Mouse (Mus musculus) embryo, embryonic 10 days (tissue): Measurements from ENCODE around the gene Hdac7.

Experiments
- DNase-seq: peaks from one replicate; pipeline ENCODE4 v3.0.0-alpha.2; 2015; ENCODE audit warnings: low spot score

The Hdac7 gene

GRCm38 (mm10) chr15:97766594-97767279, 77.6 kb downstream of the Hdac7 start:
- no peak for DNase-seq

DNA sequence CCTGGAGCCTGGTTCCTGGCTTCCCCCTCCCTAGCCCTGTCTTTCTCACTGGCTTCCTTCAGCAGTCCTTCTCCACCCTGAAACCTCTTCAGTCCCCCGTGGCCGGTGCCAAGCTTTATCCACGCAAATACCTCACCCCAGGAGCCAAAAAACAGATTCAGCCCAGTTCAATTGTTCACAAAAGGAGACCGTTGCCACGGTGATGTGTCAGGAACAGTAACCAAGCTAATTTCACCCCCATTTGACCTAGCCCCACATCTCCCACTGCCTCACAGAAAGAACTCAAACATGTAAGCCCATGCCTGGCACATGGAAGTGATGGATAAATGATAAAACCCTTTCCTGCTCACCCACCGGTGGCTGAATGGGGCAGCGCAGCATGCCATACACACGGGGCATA, 78.1 kb downstream of the Hdac7 start:
- DNase-seq = peak; percentile 50

GRCm38 (mm10) chr15:97765090-97765794, 79.1 kb downstream of the Hdac7 start:
- no peak for DNase-seq

DNA sequence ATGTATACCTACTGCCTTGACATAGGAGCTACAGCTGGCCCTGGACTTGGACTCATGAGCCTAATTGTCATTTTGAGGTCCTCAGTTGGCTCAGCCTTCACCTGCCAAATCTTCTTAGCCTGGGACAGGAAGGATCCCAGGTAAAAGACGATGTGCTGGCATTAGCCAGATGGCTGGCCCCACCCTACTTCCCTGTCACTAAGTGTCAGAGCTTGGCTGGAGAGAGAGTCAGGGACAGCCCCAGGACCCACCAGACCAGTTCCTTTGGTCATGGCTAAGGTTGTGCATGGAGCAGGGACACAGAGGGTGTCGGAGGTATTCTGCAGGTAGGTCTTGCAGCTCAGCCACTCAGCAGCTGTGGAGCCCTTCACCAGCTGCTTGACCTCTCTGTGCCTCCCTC, 79.8 kb downstream of the Hdac7 start:
- DNase-seq = no peak

DNA sequence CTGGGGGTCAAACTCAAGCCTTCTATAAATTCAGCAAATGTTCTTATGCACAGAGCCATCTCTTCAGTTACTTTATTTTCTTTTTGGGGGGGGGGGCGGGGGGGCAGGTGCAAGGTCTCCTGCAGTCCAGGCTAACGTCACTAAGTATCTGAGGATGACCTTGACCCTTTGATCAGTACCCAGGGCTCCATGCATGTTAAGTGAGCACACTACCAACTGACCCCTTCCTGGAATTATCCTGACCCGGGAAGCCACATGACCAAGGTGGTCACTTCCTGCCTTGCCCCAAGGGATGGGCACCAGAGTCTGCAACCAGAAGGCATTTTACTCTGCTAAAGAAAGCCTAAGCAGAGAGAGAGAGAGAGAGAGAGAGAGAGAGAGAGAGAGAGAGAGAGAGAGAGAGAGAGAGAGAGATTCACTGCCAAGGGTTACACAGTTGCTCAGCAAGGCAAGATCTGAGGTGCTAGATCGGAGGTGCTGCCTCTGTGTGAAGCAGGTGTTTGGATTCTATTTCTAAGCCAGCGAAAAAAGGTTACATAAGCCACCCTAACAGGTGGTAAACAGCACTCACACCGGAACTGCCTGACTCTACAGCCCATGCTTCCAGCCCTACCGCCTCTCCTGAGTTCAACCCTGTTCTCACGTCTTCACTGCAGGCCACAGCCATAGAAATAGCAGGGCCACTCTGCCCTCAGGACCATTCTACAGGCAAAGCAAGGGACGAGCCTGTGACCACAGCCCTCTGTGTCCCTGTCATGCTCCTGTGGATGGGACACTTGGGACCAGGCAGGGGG, 80.8 kb downstream of the Hdac7 start:
- no peak for DNase-seq

DNA sequence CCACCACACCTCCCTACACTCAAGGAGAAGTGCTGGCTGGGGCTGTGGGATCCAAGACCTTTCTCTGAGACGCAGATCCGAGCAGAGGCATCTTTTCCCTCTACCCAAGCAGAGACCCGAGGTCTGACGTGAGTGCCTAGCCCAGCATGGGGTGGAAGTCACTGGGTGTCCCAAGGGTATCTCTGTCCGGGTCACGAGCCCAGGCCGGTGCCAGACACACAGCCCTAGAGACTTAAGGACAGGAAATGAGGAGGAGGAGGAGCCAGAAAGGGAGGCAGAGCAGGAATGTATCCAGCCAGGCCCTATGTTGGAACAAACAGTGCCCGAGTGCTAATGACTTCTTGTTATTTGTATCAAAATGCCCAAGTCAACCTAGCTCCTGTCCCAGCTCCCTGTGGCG, 81.6 kb downstream of the Hdac7 start:
- no peak for DNase-seq

- DNase-seq = no peak
Observed at GRCm38 (mm10) chr15:97761438-97761837, 82.9 kb downstream of the Hdac7 start.

GRCm38 (mm10) chr15:97760952-97761351, 83.3 kb downstream of the Hdac7 start:
- DNase-seq = no peak

- DNase-seq = no peak
Observed at GRCm38 (mm10) chr15:97760006-97760405, 84.3 kb downstream of the Hdac7 start.

GRCm38 (mm10) chr15:97755361-97755760, 88.9 kb downstream of the Hdac7 start:
- DNase-seq = no peak

DNA sequence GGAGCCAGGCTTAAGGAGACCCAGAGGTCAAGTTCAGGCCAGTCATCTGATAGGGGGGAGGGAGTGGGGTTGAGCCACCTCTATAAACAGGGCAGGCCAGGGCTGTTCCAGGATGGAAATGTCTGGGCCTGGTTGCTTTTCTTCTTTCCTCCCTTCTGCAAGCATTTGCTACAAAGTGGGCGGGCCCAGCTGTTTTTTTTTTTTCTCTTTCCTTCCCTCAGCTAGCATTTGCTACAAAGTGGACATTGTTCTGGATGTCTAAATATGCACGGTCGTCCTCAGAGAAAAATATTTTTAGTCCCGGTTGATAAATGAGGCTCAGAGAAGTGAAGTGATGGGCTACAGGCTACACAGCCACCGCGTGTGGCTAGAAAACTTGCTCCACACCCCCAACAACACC, 89.8 kb downstream of the Hdac7 start:
- no peak for DNase-seq

DNA sequence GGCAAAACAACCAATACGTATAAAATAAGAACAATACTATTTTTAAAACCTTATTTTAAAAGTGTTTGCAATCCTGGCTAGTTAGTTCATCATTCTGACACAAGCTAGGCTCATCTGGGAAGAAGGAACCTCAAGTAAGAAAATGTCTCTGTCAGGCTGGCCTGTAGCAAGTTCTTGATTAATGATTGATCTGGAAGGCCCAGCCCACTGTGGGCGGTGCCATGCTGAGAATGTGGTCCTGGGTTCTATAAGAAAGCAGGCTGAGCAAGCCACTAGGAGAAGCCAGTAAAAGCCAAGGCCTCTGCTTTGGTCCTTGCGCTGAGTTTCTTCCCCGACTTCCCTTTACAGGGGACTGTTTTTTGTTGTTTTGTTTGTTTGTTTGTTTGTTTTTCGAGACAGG, 91.8 kb downstream of the Hdac7 start:
- no peak for DNase-seq

DNA sequence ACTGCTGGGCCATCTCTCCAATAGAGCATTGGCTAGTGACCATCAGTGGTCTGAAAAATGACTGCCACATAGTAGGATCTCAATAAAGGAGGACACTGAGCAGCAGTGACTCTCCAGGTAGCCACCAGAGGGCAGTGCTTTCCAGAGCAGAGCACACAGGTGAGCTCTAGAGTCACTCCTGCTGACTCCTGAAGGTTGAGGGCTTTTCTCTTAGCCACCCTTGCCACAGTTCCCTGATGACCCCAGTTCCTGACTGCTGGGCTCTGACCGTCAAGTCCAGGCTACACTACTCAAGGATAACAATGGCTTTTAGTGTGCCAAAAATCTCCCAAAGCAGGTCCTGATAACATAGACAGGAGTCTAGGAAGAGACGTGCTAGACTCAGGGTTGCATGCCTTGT, 92.6 kb downstream of the Hdac7 start:
- DNase-seq = no peak

DNA sequence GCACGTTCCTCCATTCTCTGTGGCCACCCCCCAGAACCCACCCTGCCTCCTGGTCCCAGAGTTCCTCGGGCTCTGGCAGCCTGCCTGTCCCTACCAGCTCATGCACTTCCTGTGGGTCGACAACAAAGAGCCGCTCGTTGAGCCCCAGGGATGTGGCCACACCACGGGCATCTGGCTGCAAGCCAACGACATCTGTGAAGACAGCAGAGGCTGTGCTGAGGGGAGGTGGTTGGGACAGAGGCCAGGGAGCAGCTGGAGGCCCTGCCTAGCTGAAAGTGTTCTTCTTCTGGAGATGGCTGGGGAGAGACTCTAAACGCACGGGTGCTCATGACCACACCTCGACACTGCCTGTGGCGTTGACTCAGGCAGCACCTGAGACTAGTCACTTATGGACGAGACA, 93.6 kb downstream of the Hdac7 start:
- DNase-seq = no peak

DNA sequence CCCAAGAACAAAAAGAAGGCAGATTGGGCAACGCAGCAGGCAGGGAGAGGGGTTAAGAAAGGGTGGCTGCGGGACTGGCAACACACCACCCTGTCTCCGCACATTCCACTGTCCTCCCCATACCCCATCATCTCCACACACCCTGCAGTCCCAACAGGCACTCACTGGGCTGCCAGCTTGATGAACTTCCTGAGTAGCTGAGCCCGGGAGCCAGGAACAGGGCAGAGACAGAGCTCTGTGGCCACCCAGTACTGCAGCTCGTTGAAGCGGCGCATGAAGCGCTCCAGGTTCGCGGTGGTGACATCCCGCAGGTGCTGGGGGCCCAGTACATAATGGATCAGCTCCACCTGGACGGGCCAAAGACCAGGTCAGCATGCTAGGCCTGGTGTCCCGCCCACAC, 94.5 kb downstream of the Hdac7 start:
- no peak for DNase-seq

- DNase-seq = no peak
Observed at GRCm38 (mm10) chr15:97749397-97749796, 94.9 kb downstream of the Hdac7 start.

- no peak for DNase-seq
Observed at GRCm38 (mm10) chr15:97748964-97749363, 95.3 kb downstream of the Hdac7 start.

- DNase-seq = no peak
Observed at GRCm38 (mm10) chr15:97748309-97748708, 96.0 kb downstream of the Hdac7 start.

GRCm38 (mm10) chr15:97747486-97747885, 96.8 kb downstream of the Hdac7 start:
- no peak for DNase-seq

DNA sequence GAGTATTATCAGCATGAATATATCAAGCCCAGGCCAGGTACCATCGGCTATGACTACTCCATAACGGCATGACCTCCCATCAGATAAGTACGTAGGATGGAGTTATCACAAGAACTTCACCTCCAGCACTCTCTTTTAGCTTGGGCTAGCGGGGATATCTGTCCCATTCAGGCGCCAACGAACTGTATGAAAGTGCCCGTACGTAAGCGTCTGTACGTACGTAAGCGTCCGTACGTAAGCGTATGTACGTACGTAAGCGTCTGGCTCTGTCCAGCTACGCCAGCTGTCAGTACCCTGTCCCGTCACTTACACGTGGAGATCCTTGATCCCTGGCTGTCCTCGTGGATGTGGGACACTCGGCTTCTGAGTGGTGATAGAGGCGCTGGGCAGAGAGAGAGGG, 97.6 kb downstream of the Hdac7 start:
- no peak for DNase-seq

DNA sequence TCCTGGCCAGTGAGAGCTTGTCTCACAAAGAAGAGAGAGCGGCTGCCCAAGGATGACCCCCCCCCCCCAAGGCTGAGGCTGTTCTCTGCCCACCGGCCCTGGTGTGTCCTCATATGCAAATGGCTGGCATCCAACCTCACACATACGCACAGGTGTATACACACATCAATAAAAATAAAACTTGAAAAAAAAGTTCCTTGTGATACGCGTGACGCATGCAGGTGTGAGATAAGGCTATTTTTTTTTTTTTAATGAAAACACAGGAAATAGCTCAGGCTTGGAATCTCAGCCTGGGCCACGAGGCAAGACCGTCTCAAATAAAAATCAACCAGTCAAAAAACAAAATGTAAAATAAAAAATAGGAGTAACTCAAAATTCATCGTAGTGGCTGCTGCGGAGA, 98.0 kb downstream of the Hdac7 start:
- no peak for DNase-seq

- no peak for DNase-seq
Observed at GRCm38 (mm10) chr15:97745331-97745730, 99.0 kb downstream of the Hdac7 start.

DNA sequence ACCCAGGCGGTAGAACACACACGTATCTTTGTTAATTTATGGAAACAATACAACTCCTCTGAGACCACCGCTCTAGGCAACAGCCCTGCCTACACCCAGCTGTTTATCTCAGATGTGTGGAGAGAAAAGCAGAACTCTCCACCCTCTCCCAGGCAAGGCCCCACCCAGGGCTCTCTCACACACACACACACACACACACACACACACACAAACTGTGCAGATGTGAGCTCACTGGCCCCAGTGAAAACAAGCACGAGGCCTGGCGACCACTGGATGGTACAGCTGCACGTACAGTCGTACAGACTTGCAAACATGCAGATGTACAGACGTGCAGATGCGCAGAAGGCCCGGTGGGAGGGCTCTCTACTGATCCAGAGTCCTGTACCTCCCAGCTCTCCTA, 99.4 kb downstream of the Hdac7 start:
- DNase-seq = no peak
